Mouse (Mus musculus): Measurements from ENCODE around the gene Galnt9.

- TF ChIP-seq CTCF (IDR thresholded peaks at IDR 0.05; ENCODE audit: control insufficient read depth, insufficient read depth, low read length) (no peak), POLR2A (IDR thresholded peaks at IDR 0.05; ENCODE audit: borderline replicate concordance, control insufficient read depth, low read depth, low read length) (no peak)
These were observed 102.2 kb downstream of the Galnt9 start for GRCm38 (mm10) chr5:110646377-110646776.

All from bone marrow, adult 2 months (tissue).